Mouse (Mus musculus) heart, adult 2 months (tissue): ENCODE data around the gene Cdh5. TPM values are rescaled to one million over a fixed set of nuclear protein-coding genes. Genes with fewer than 3 reads are reported as not detected.

Source experiments
- DNase-seq, 2 experiments: peaks; one replicate each; pipeline ENCODE4 v3.0.0; 2021
- H3K27ac ChIP-seq: fragments of 200-600 bp; 2 replicates; pipeline ENCODE4 v1.8.1; 2022
- H3K27me3 ChIP-seq: fragments of 200-500 bp; 2 replicates; pipeline ENCODE4 v1.6.1; 2012; ENCODE audit warnings: mild to moderate bottlenecking, low read length, inconsistent platforms, mixed read lengths; ENCODE audit not compliant: control insufficient read depth, insufficient read depth
- H3K36me3 ChIP-seq: fragments of 200-500 bp; 2 replicates; pipeline ENCODE4 v1.6.1; 2012; ENCODE audit warnings: low read length, inconsistent platforms; ENCODE audit not compliant: control insufficient read depth, insufficient read depth
- H3K4me1 ChIP-seq: fragments of 200-500 bp; 2 replicates; pipeline ENCODE4 v1.6.1; 2011; ENCODE audit warnings: low read length; ENCODE audit not compliant: control insufficient read depth, insufficient read depth
- H3K4me3 ChIP-seq: fragments of 200-600 bp; 2 replicates; pipeline ENCODE4 v1.8.1; 2022
- H3K79me2 ChIP-seq: fragments of 200-500 bp; replicated peaks from 2 replicates; pipeline ENCODE4 v1.6.1; 2012; ENCODE audit warnings: mild to moderate bottlenecking, inconsistent platforms, low read length, moderate library complexity, mixed read lengths; ENCODE audit not compliant: control insufficient read depth, insufficient read depth
- H3K9ac ChIP-seq: fragments of 200-500 bp; 2 replicates; pipeline ENCODE4 v1.6.1; 2012; ENCODE audit warnings: low read depth, mild to moderate bottlenecking, control low read depth, inconsistent platforms, low read length, mixed read lengths
- CTCF ChIP-seq: fragments of 200-600 bp; IDR thresholded peaks from 2 replicates; pipeline ENCODE4 v1.8.1; 2022; ENCODE audit warnings: antibody characterized with exemption, mild to moderate bottlenecking, moderate library complexity
- EP300 ChIP-seq: fragments of 200-500 bp; IDR thresholded peaks from 2 replicates; pipeline ENCODE4 v1.6.1; 2011; ENCODE audit warnings: low read depth, low read length, control low read depth; ENCODE audit not compliant: insufficient read depth
- POLR2A ChIP-seq: fragments of 200-500 bp; IDR thresholded peaks from 2 replicates; pipeline ENCODE4 v1.6.1; 2011; ENCODE audit warnings: mild to moderate bottlenecking, low read depth, low read length, control low read depth; ENCODE audit not compliant: insufficient read depth
- WGBS: fragments of 180-500 bp; shearing (Covaris S2); methylation state at CpG from one replicate; pipeline ENCODE4 v1.1.7; 2018; 5-methylcytosine and 5-hydroxymethylcytosine counted together
- intact Hi-C: fragments of 180-260 bp; cut with DNase I; formaldehyde crosslinking; loops from one replicate; pipeline ENCODE4 v1.15.1; 2025
- polyA plus RNA-seq: library from polyadenylated mRNA; depleted of rRNA; stranded (reverse); fragments of >200 nt; gene quantifications from 2 replicates; pipeline ENCODE4 v1.2.3, GENCODE M21; 2012
- total RNA-seq, 2 experiments: library from RNA; stranded (reverse); gene quantifications; 2 replicates each; pipeline ENCODE4 v1.2.3; 2021

Cdh5 gene
- total and polyA plus RNA-seq, 3 experiments = 112 to 115 (median 113) TPM

- H3K27me3 ChIP-seq = no peaks in the 10 kb centered on the region
- intact Hi-C loops = no loop called here
- H3K36me3 ChIP-seq = no peaks in the 10 kb centered on the region
- no peak for TF ChIP-seq POLR2A
- no peak for TF ChIP-seq CTCF
- no peak for TF ChIP-seq EP300
- no peak overlapping the region for H3K9ac ChIP-seq
- no peaks in the 10 kb centered on the region for H3K79me2 ChIP-seq
- no peak for DNase-seq
- no peaks in the 10 kb centered on the region for H3K4me1 ChIP-seq
- 85% methylated on average over 5 of the region's 5 CpGs for WGBS
- H3K27ac ChIP-seq = no peak overlapping the region
- H3K4me3 ChIP-seq = no peak overlapping the region
Observed at GRCm38 (mm10) chr8:104137636-104138035, 36.2 kb downstream of the Cdh5 start.

- TF ChIP-seq EP300 = no peak
- no peak for TF ChIP-seq CTCF
- no peak for TF ChIP-seq POLR2A
- Histone ChIP-seq H3K27ac (no peak overlapping the region), H3K79me2 (no peaks in the 10 kb centered on the region), H3K36me3 (no peaks in the 10 kb centered on the region), H3K27me3 (no peaks in the 10 kb centered on the region), H3K4me3 (no peak overlapping the region), H3K4me1 (no peaks in the 10 kb centered on the region), H3K9ac (no peak overlapping the region)
- no peak for DNase-seq
- WGBS = 76% methylated on average over 13 of the region's 13 CpGs
- intact Hi-C loops = no loop called here
Observed at GRCm38 (mm10) chr8:104140611-104141010, 39.2 kb downstream of the Cdh5 start.

- intact Hi-C loops = no loop called here
- H3K27ac ChIP-seq = no peak overlapping the region
- no peaks in the 10 kb centered on the region for H3K79me2 ChIP-seq
- 0 out of 2 replicates have a peak, but pooled peaks cover 1% of the 10 kb centered on the region for H3K4me1 ChIP-seq
- TF ChIP-seq CTCF = no peak
- TF ChIP-seq POLR2A = no peak
- TF ChIP-seq EP300 = no peak
- no peak for DNase-seq
- H3K27me3 ChIP-seq = no peaks in the 10 kb centered on the region
- H3K36me3 ChIP-seq = no peaks in the 10 kb centered on the region
- no peak overlapping the region for H3K4me3 ChIP-seq
- no peak overlapping the region for H3K9ac ChIP-seq
- 86% methylated on average over 25 of the region's 25 CpGs for WGBS
Observed at GRCm38 (mm10) chr8:104142415-104142814, 41.0 kb downstream of the Cdh5 start.

- no peak overlapping the region for H3K9ac ChIP-seq
- H3K79me2 ChIP-seq = no peaks in the 10 kb centered on the region
- no peaks in the 10 kb centered on the region for H3K36me3 ChIP-seq
- H3K4me3 ChIP-seq = no peak overlapping the region
- WGBS = 64% methylated on average over 4 of the region's 4 CpGs
- H3K27ac ChIP-seq = no peak overlapping the region
- intact Hi-C loops = no loop called here
- no peak for DNase-seq
- peaks cover 5% of the 10 kb centered on the region for H3K4me1 ChIP-seq
- no peaks in the 10 kb centered on the region for H3K27me3 ChIP-seq
- TF ChIP-seq CTCF (no peak), POLR2A (no peak), EP300 (no peak)
Observed at GRCm38 (mm10) chr8:104143379-104143778, 42.0 kb downstream of the Cdh5 start.

- H3K79me2 ChIP-seq = no peaks in the 10 kb centered on the region
- no peak overlapping the region for H3K9ac ChIP-seq
- no peaks in the 10 kb centered on the region for H3K27me3 ChIP-seq
- H3K27ac ChIP-seq = no peak overlapping the region
- 53% methylated on average over 13 of the region's 13 CpGs for WGBS
- peaks cover 5% of the 10 kb centered on the region for H3K4me1 ChIP-seq
- no peak for DNase-seq
- TF ChIP-seq EP300 = no peak
- no peak for TF ChIP-seq POLR2A
- peak; percentile 62 for TF ChIP-seq CTCF
- H3K4me3 ChIP-seq = no peak overlapping the region
- H3K36me3 ChIP-seq = no peaks in the 10 kb centered on the region
- intact Hi-C loops = loop anchor here (5.0 kb wide), 1 partner anchor 198 kb away; no protein-coding TSS in a partner anchor
Observed at GRCm38 (mm10) chr8:104144434-104145216, 43.2 kb downstream of the Cdh5 start.

GRCm38 (mm10) chr8:104145981-104146689 lies 44.7 kb downstream of the Cdh5 start:
- H3K27ac ChIP-seq = no peak overlapping the region
- no peaks in the 10 kb centered on the region for H3K36me3 ChIP-seq
- H3K9ac ChIP-seq = no peak overlapping the region
- no peaks in the 10 kb centered on the region for H3K27me3 ChIP-seq
- no peaks in the 10 kb centered on the region for H3K79me2 ChIP-seq
- intact Hi-C loops = loop anchor here (1.0 to 5.0 kb wide), 4 partner anchors 25 to 196 kb away; partner anchors contain the start of gene Bean1
- H3K4me1 ChIP-seq = peaks cover 5% of the 10 kb centered on the region
- peak; percentile 80 to 89 for DNase-seq
- no peak overlapping the region for H3K4me3 ChIP-seq
- TF ChIP-seq EP300 = no peak
- no peak for TF ChIP-seq POLR2A
- peak; percentile 91 for TF ChIP-seq CTCF
- 30% methylated on average over 15 of the region's 15 CpGs for WGBS
